ENCODE assay signal across 22 mouse cellular contexts in genomic region chr4:128484679-128485078, GRCm38 (mm10).
DNase-seq lines count a peak whose midpoint lies in the region; ATAC-seq and TF ChIP-seq lines count a peak whose summit lies in the region.
"Had no signal": no experiment of that assay in that cellular context is flagged by ENCODE, and none has a peak within 500 bp of the region (broad histone marks: within the 10 kb centered on the region; RNA-seq: fewer than 3 reads in every experiment).

No protein-coding gene starts in this region.

- WGBS in embryonic facial prominence, embryonic 15.5 days = 67% methylated on average over 2 of the region's 2 CpGs
- WGBS in embryonic facial prominence, embryonic 10.5 days = 75% methylated on average over 2 of the region's 2 CpGs
- WGBS in kidney, postnatal 0 days = 71% methylated on average over 2 of the region's 2 CpGs
- WGBS in midbrain, embryonic 11.5 days = 60% methylated on average over 2 of the region's 2 CpGs
- 71% methylated on average over 2 of the region's 2 CpGs for WGBS in midbrain, embryonic 14.5 days

- no peak overlapping the region for H3K9ac ChIP-seq in embryonic facial prominence, embryonic 15.5 days
- H3K9ac ChIP-seq in kidney, postnatal 0 days (ENCODE audit: low read depth, low read length) = no peak overlapping the region
- H3K9ac ChIP-seq in midbrain, embryonic 11.5 days (ENCODE audit: low read length) = no peak overlapping the region
- no peak overlapping the region for H3K9ac ChIP-seq in midbrain, embryonic 14.5 days (replicated peaks; ENCODE audit: low read length)
- H3K9ac ChIP-seq: heart, embryonic 12.5 days; hindbrain, embryonic 14.5 days; liver, embryonic 12.5 days; liver, postnatal 0 days had no signal

- H3K27ac ChIP-seq in embryonic facial prominence, embryonic 15.5 days (replicated peaks) = no peak overlapping the region
- H3K27ac ChIP-seq in embryonic facial prominence, embryonic 10.5 days (replicated peaks) = no peak overlapping the region
- no peak overlapping the region for H3K27ac ChIP-seq in kidney, postnatal 0 days
- H3K27ac ChIP-seq in midbrain, embryonic 11.5 days (ENCODE audit: low read depth, low read length) = no peak overlapping the region
- no peak overlapping the region for H3K27ac ChIP-seq in midbrain, embryonic 14.5 days (replicated peaks; ENCODE audit: low read depth, low read length)
- H3K27ac ChIP-seq: heart, adult 2 months; hindbrain, embryonic 14.5 days; liver, embryonic 12.5 days; midbrain, embryonic 10.5 days had no signal

- H3K4me1 ChIP-seq in embryonic facial prominence, embryonic 15.5 days = no peaks in the 10 kb centered on the region
- H3K4me1 ChIP-seq in embryonic facial prominence, embryonic 10.5 days = no peaks in the 10 kb centered on the region
- no peaks in the 10 kb centered on the region for H3K4me1 ChIP-seq in kidney, postnatal 0 days (replicated peaks; ENCODE audit: insufficient read depth, low read length)
- no peaks in the 10 kb centered on the region for H3K4me1 ChIP-seq in midbrain, embryonic 11.5 days (ENCODE audit: control insufficient read depth, insufficient read depth, low read length)
- no peaks in the 10 kb centered on the region for H3K4me1 ChIP-seq in midbrain, embryonic 14.5 days (ENCODE audit: control insufficient read depth, insufficient read depth, low read length)
- H3K4me1 ChIP-seq: heart, embryonic 12.5 days; liver, embryonic 12.5 days; midbrain, embryonic 10.5 days had no signal

- no peaks in the 10 kb centered on the region for H3K27me3 ChIP-seq in embryonic facial prominence, embryonic 15.5 days
- 0 out of 2 replicates have a peak, but pooled peaks cover 4% of the 10 kb centered on the region for H3K27me3 ChIP-seq in embryonic facial prominence, embryonic 10.5 days (replicated peaks; ENCODE audit: low read depth, poor library complexity, severe bottlenecking)
- H3K27me3 ChIP-seq in kidney, postnatal 0 days (ENCODE audit: insufficient read depth, low read length) = no peaks in the 10 kb centered on the region
- no peaks in the 10 kb centered on the region for H3K27me3 ChIP-seq in midbrain, embryonic 11.5 days (ENCODE audit: control insufficient read depth, insufficient read depth, low read length)
- H3K27me3 ChIP-seq in midbrain, embryonic 14.5 days (ENCODE audit: control insufficient read depth, insufficient read depth, low read length) = no peaks in the 10 kb centered on the region
- H3K27me3 ChIP-seq: liver, embryonic 12.5 days had no signal

- no peak overlapping the region for H3K4me3 ChIP-seq in embryonic facial prominence, embryonic 15.5 days (replicated peaks)
- no peak overlapping the region for H3K4me3 ChIP-seq in embryonic facial prominence, embryonic 10.5 days
- H3K4me3 ChIP-seq in kidney, postnatal 0 days (replicated peaks; ENCODE audit: low read depth, low read length) = no peak overlapping the region
- H3K4me3 ChIP-seq in midbrain, embryonic 11.5 days (ENCODE audit: low read depth, low read length) = no peak overlapping the region
- no peak overlapping the region for H3K4me3 ChIP-seq in midbrain, embryonic 14.5 days (replicated peaks; ENCODE audit: low read depth, low read length)
- H3K4me3 ChIP-seq: heart, adult 2 months; heart, embryonic 12.5 days; liver, embryonic 12.5 days; midbrain, embryonic 10.5 days had no signal

- no peak for DNase-seq in embryonic facial prominence, embryonic 10.5 days (ENCODE audit: low spot score)
- no peak for DNase-seq in kidney, postnatal 0 days (ENCODE audit: low spot score)
- DNase-seq in kidney, adult 18-20 months = no peak
- peak; percentile 75 for DNase-seq in midbrain, embryonic 11.5 days (ENCODE audit: low spot score, missing footprints)
- DNase-seq in midbrain, embryonic 14.5 days = no peak
- DNase-seq in heart, postnatal 4 days = no peak
- DNase-seq: adrenal gland, postnatal 14 days; cerebellum, adult 9-10 months; heart, adult 2 months; kidney, adult 9 months; kidney, postnatal 14 days; left cerebral cortex, postnatal 4 days; liver, postnatal 0 days; lung, postnatal 14 days; thymus, postnatal 14 days had no signal

- no peaks in the 10 kb centered on the region for H3K9me3 ChIP-seq in embryonic facial prominence, embryonic 15.5 days (replicated peaks)
- no peaks in the 10 kb centered on the region for H3K9me3 ChIP-seq in embryonic facial prominence, embryonic 10.5 days
- no peaks in the 10 kb centered on the region for H3K9me3 ChIP-seq in kidney, postnatal 0 days (replicated peaks; ENCODE audit: low read length)
- no peaks in the 10 kb centered on the region for H3K9me3 ChIP-seq in midbrain, embryonic 11.5 days (ENCODE audit: control insufficient read depth, low read length)
- H3K9me3 ChIP-seq in midbrain, embryonic 14.5 days (ENCODE audit: control insufficient read depth, low read length) = no peaks in the 10 kb centered on the region
- H3K9me3 ChIP-seq: heart, embryonic 12.5 days; liver, embryonic 12.5 days; midbrain, embryonic 10.5 days had no signal

- 0 out of 2 replicates have a peak, but pooled peaks have one; percentile 43 for ATAC-seq in embryonic facial prominence, embryonic 15.5 days (ENCODE audit: insufficient number of reproducible peaks, low FRiP score, low TSS enrichment, low read depth)
- no peak for ATAC-seq in kidney, postnatal 0 days (replicated peaks; ENCODE audit: low FRiP score, low read depth)
- ATAC-seq in midbrain, embryonic 11.5 days (ENCODE audit: low FRiP score) = no peak
- no peak for ATAC-seq in midbrain, embryonic 14.5 days (ENCODE audit: low FRiP score, low TSS enrichment)
- ATAC-seq: CD4-positive, CD25-positive, alpha-beta regulatory T cell, adult 4 months; forebrain, embryonic 14.5 days; liver, embryonic 12.5 days; liver, postnatal 0 days had no signal

- no peaks in the 10 kb centered on the region for H3K36me3 ChIP-seq in embryonic facial prominence, embryonic 15.5 days
- no peaks in the 10 kb centered on the region for H3K36me3 ChIP-seq in embryonic facial prominence, embryonic 10.5 days (replicated peaks)
- H3K36me3 ChIP-seq in kidney, postnatal 0 days (ENCODE audit: insufficient read depth, low read length) = no peaks in the 10 kb centered on the region
- no peaks in the 10 kb centered on the region for H3K36me3 ChIP-seq in midbrain, embryonic 11.5 days (ENCODE audit: control insufficient read depth, insufficient read depth, low read length)
- peaks cover 16% of the 10 kb centered on the region for H3K36me3 ChIP-seq in midbrain, embryonic 14.5 days (ENCODE audit: control insufficient read depth, insufficient read depth, low read length)
- H3K36me3 ChIP-seq: heart, embryonic 12.5 days; liver, embryonic 12.5 days; midbrain, embryonic 10.5 days had no signal

- TF ChIP-seq CTCF in kidney, postnatal 0 days (IDR thresholded peaks at IDR 0.05; ENCODE audit: low read depth) = peak; percentile 10; the same call in 1 of the 2 replicates

- H3K4me2 ChIP-seq in embryonic facial prominence, embryonic 15.5 days (replicated peaks) = no peak overlapping the region
- no peak overlapping the region for H3K4me2 ChIP-seq in kidney, postnatal 0 days (ENCODE audit: low read length)
- no peak overlapping the region for H3K4me2 ChIP-seq in midbrain, embryonic 11.5 days
- H3K4me2 ChIP-seq in midbrain, embryonic 14.5 days (ENCODE audit: low read length) = no peak overlapping the region
- H3K4me2 ChIP-seq: heart, embryonic 12.5 days; hindbrain, embryonic 14.5 days; liver, embryonic 12.5 days had no signal
